Mouse (Mus musculus) kidney, postnatal 10 days (tissue): Measurements from ENCODE around the gene Ash1l.
A peak's percentile ranks its signal among the peaks of the same experiment; 100 is the strongest.

ENCODE experiments used
- DNase-seq: peaks from one replicate; pipeline ENCODE4 v3.0.0; 2021; ENCODE audit warnings: mixed read lengths

The Ash1l gene

DNA sequence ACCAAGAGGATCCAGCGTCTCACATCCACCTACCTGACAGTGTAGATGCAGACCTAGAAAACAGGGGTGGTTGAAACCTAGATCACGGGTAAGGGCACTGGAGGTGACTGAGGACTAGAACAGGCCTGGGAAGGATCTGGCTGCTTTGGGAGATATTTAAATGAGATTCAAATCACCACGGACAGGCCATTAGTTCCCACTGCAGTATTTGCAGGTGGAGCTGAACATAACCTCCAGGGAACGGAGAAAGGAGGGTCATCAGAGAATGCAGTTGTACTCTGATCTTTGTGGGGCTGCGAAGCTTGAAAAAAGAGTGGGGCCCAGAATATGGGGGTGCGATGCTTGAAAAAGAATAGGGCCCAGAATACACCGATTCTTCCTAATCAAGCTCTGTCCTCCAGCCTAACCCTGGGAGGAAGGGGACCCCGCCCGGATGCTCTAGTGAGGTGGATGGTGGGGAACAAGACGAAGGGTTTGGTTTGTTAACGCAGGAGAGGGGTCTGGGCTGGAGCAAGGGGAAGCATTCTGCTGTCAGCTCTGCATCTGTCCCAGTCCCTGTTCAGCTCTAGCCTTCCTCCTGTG is 142.2 kb downstream of the Ash1l start:
- DNase-seq: no peak

DNA sequence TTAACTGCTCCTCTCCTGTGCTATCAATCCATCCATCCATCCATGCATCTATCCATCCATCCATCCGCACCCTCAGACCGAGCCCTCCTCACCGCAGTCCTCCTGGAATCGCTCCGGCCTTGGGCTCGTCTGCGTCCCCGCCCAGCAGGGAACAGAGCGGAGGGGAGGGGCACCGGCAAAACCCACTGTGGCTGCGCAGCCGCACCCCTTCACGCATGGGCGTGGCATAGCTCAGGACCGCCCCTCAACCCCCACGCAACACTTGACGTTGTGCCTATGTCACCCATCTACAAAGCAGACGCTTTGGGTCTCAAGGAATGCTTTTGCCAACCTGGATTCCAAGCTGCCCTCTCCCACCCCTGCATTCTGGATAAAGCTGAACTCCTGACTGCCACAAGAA is 142.8 kb downstream of the Ash1l start, which contains the start of gene Rusc1:
Gene Rusc1 (minus strand): TSS at position 137 of the 400 bp plus-strand sequence.
- DNase-seq: peak; percentile 93

DNA sequence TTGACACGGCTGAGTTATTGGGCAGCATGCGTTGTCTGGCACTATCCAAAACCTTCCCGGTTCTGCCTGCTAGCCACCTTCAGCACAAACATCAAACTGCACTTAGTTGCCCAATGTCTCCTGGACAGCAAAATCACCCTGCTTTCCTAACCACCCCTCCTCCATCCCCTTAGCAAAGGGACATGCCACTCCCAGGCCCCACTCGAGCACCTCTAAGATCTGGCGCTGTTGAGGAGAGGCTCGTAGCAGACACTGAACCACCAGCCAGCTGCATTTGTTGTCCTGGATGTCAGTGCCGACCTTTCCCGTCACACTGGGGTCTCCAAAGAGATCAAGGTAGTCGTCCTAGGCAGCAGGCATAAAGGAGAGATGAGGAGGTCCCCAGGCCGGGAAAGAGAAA is 143.6 kb downstream of the Ash1l start:
- no peak for DNase-seq

DNA sequence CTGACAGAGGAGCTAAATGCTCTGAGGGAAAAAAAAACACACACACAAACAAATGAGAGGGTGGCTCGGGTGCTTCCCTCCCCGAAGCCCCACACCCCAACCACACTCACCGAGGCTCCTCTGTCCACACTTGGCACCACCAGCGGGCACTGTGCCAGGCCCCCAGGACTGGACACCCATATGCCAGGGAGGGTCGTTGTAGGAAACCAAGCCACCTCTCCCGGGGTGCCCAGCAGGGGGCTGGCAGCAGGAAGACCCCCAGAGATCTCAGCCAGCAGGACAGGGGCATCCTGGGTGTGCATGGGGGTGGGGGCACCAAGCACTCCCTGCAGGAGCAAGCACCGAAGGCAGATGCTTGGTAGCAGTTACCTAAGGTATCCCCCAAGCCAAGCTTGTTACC is 150.4 kb downstream of the Ash1l start, which contains the start of gene Gm43738:
Gene Gm43738 (minus strand): TSS at position 289 of the 400 bp plus-strand sequence.
- DNase-seq: peak; percentile 53

DNA sequence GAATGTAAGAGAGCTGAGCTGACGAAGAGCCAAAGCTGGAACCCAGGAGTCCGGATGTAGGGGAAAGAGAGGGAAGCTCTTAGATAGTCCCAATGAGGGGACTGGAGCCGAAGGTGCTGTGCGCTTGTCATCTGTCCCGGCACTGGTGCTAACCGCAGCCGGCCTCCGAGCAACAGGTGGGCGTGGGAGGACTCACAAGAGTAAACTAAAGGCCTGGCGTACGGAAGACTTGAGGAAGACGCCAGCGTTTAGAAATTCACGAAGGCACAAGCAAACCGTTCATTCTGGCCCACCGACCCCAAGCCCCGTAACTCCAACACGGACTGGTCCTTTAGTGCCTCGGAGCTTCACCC is 151.0 kb downstream of the Ash1l start:
- DNase-seq: no peak

DNA sequence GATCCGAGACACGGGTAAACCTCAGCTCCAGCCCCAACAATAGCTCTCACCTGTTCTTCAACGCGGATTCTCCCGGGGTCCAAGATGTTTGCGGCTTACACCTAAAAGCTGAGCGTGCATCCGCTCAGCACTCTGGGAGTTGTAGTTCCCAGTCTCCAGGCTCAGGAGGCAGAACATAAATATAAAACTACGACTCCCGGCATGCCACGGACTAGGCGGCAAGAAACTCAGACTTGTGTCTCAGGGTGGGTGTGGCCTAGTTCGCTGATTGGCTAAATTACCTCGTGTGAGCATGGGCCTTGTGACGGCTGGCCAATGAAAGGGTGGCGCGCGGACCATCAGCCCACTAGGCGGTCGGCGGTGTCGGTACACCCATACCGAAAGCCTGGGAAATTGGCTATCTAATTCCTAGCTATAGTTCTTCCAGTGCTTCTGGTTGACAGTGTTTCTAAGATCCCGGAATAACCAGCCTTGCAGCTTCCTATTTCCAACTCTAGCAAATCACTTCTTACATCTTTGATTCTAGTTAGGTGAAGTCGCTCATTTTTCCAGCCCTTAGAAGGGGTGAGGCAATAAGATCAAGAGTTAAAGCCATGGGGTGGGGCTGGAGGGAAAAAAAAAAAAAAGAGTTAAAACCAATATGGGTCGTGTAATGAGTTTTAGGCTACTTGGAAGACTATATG is 151.5 kb downstream of the Ash1l start, which contains the start of gene Fdps:
Gene Fdps (minus strand): TSS at position 148 of the 683 bp plus-strand sequence.
- peak; percentile 97 for DNase-seq

DNA sequence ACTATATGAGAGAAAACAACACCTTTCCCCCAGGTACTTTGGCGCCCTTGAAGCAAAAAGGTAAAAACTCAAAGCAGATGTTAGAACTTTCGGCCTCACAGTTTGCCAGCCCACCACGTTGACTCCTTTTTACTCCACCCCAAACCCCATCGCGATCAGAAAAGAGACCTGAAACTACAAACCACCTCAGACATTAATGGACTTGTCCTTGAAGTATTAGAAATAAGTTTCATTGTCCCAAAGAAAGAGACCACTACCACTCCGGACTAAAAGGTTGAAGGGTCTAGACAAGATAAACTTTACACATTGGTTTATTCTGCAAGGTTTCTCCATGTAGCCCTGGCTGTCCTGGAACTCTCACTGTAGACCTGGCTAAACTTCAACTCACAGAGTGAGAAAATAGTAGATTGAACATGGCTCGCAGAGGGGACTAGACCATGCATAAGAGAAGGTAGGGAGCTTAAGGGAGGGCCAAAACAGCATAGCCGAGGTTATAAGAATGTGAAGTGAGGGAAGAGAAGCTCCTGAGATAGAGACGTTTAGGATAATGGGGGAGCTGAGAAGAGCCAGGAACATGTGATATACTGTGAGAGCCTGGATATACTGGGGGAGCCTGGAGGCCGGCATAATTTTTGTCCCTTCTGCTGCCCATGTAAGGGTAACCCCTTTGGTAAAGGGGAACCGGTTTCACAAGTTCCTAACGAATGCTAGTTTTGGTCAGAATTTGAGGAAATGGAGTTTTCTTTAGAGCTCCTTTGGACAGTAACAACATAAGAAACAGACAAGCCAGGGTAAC is 152.3 kb downstream of the Ash1l start:
- DNase-seq: no peak

DNA sequence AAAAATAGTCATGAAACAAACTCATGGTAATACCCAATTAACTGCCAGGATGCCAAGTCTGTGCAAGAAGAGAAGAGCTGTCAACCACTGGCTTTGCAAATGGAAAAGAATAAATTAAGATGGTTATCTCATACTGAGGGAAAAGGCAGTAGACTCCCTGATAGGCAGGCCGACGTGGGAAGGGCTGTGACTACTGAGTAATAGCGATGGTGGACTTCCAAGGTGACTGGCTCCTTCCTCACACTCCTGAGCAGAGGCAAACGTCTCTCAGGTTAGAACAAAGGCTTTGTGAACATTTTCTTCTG is 152.8 kb downstream of the Ash1l start:
- DNase-seq: no peak

DNA sequence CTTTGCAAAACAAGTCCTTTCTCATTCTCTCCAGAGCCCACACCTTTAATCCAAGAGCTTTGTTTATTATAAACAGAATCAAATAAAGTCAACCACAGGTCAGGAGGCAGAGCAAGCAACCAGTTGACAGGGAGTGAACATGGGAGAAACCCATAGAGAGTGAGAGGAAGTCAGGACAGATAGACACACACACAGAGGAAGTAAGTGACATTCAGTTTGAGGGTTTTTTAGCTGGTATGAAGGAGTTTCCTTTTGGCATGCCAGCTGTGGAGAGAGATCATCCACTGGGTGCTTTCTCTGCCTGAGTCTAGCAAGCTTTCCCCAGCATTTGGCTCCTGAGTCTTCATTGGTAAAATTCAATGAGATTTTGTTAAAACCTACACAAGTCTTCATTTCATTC is 156.5 kb downstream of the Ash1l start:
- no peak for DNase-seq

DNA sequence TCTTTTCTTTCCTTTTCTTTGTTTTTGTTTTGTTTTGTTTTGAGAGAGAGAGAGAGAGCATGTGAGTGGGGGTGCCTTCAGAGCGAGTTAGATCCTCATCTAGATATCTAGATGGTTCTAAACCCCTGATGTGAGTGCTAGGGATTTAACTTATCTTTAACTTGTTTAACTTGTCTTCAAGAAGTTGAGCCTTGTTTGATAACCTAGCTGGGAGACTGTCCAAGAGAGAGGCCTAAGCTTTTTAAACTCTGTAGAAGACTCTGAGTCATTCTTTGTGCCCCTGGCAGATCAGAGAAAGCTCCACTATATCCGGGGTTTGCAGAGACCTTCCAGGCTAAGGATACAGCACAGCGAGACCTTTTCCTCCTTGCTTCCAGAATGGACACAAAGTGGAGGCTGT is 157.1 kb downstream of the Ash1l start:
- no peak for DNase-seq

DNA sequence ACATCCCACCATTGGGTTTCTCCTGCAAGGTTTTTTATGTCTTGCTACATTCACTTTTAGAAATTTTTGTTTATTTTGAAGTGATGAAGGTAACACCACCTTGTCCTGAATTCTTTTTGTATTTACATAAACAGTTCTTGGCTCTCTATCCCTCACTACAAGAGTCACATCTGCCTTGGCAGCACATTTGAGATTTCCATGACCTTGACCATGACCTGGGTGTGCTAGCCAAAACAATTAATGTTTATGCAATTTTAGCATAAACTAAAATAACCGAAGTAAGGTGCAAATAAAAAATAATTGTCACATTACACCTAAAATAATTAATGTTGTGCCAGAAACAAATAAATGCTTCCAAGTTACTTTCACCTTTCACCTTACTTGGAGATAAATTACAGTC is 157.7 kb downstream of the Ash1l start:
- DNase-seq: no peak

DNA sequence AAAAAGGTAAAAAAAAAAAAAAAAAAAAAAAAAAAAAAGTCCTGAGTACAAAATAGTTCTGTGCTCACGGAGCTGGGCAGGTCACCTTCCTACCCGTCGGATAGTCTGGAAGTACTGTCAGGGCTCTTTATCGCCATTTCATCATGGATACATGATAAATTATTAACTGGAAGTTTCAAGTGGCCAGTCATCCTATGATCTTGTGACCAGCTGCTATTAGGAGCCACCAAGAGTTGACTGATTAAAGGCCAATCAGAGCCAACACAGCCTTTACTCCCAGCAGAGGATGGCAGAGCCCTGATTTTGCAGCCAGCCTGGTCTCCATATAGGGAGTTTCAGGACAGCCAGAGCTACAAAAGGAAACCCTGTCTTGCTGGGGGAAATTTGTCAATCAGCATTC is 162.6 kb downstream of the Ash1l start:
- no peak for DNase-seq

DNA sequence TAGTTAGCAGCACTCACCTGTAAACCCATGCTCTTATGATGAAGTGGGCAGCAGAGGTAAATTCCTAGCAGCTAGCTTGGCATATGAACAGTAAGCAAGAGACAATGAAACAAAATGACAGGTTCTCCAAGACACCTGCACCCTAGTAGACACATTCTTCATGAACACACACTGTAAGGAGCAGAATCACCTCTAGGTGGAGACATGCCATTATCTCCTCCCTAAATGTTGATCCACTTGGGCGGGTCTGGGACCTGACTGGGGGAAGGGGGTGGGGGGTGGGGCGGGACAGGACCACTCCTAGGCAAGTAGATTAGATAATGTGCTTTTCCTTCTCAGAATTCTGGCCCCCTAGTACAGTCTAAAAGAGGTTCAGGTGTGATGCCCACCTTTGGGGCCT is 165.1 kb downstream of the Ash1l start:
- DNase-seq: peak; percentile 33

DNA sequence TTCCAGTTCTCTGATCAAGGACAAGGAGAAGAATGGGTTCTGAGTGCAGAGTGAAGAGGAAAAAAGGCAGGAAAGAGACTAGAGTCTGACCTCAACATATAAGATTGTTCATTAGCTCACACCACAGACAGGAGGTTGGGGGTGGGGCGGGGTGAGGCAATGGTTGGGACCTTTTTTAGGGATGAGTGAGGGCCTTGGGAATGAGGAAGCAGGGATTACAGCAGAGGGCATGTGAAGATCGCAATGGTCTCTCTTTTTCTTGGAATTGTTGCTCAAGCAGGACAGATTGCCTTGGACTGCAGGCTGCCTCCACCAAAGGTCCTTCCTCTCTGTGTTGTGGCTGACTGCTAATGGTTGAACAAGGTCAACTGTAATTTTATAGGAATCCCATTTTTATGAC is 172.9 kb downstream of the Ash1l start:
- DNase-seq: no peak

DNA sequence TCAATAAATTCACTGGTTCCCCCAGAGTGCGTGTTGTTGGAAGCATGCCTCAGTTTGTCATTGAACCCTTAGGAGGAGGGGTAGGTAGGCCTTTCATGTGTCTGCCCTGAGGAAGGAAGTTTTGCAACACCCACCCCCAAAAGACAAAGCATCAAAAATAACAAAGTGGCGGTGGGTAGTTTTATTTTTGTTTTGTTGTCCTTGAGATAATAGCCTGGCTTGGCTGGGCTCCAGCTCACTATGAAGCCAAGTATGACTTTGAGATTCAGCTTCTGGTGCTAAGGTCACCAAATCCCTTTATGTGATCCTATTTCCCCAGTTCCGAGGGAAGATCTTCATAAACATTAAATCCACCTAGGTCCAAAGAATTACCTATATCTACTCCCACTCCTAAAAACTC is 173.8 kb downstream of the Ash1l start:
- DNase-seq: peak; percentile 59

DNA sequence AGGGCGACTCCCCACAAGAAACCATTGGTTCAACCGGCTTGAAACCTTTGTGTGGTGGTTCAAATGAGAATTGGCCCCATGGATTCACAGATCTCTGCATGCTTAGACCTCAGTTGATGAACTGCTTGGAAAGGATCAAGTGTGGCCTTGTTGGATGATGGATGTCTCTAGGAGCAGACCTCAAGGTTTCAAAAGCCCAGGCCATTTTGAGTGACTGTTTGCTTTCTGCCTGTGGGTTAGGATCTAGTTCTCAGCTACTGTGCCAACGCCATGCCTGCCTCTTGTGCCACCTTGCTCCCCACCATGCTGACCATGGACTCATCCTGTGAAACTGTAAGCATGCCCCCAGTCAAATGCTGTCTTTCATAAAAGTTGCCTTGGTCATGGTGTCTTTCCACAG is 175.6 kb downstream of the Ash1l start:
- no peak for DNase-seq
